Mouse (Mus musculus): ENCODE measurements around the gene Rab43. TPM values are rescaled to one million over a fixed set of nuclear protein-coding genes. Genes with fewer than 3 reads are reported as not detected.
"Not testable (repeated sequence)": the region's sequence is repeated elsewhere in the genome, so short reads cannot be mapped to it uniquely, and the experiment has no call there.

Gene Rab43
- total and polyA plus RNA-seq, 3 experiments, result 11.1 to 12.2 (median 11.6) TPM

- Histone ChIP-seq H3K27ac (no peak overlapping the region), H3K4me1 (ENCODE audit: control insufficient read depth, insufficient read depth, low read length) (no peaks in the 10 kb centered on the region), H3K9ac (ENCODE audit: low read depth, low read length) (no peak overlapping the region), H3K27me3 (ENCODE audit: control insufficient read depth, insufficient read depth, low read length) (no peaks in the 10 kb centered on the region), H3K4me3 (no peak overlapping the region), H3K79me2 (replicated peaks; ENCODE audit: control insufficient read depth, insufficient read depth, low read length) (no peaks in the 10 kb centered on the region), H3K36me3 (ENCODE audit: control insufficient read depth, insufficient read depth, low read length) (no peaks in the 10 kb centered on the region)
- intact Hi-C loops (cut with DNase I), result no loop called here
- 51% methylated on average over 3 of the region's 3 CpGs for WGBS
- TF ChIP-seq EP300 (IDR thresholded peaks at IDR 0.05; ENCODE audit: insufficient read depth, low read depth, low read length) (no peak), POLR2A (IDR thresholded peaks at IDR 0.05; ENCODE audit: insufficient read depth, low read depth, low read length) (no peak), CTCF (IDR thresholded peaks at IDR 0.05) (no peak)
- DNase-seq, result no peak
Observed at GRCm38 (mm10) chr6:87775588-87776245, 36.2 kb downstream of the Rab43 start.

GRCm38 (mm10) chr6:87774909-87775308, 37.1 kb downstream of the Rab43 start:
- Histone ChIP-seq H3K4me1 (ENCODE audit: control insufficient read depth, insufficient read depth, low read length) (no peaks in the 10 kb centered on the region), H3K79me2 (replicated peaks; ENCODE audit: control insufficient read depth, insufficient read depth, low read length) (no peaks in the 10 kb centered on the region), H3K27ac (no peak overlapping the region), H3K27me3 (ENCODE audit: control insufficient read depth, insufficient read depth, low read length) (no peaks in the 10 kb centered on the region), H3K36me3 (ENCODE audit: control insufficient read depth, insufficient read depth, low read length) (no peaks in the 10 kb centered on the region), H3K9ac (ENCODE audit: low read depth, low read length) (no peak overlapping the region), H3K4me3 (no peak overlapping the region)
- DNase-seq, result no peak
- TF ChIP-seq EP300 (IDR thresholded peaks at IDR 0.05; ENCODE audit: insufficient read depth, low read depth, low read length) (no peak), POLR2A (IDR thresholded peaks at IDR 0.05; ENCODE audit: insufficient read depth, low read depth, low read length) (no peak), CTCF (IDR thresholded peaks at IDR 0.05) (no peak)
- intact Hi-C loops (cut with DNase I), result no loop called here
- 71% methylated on average over 9 of the region's 9 CpGs for WGBS

DNA sequence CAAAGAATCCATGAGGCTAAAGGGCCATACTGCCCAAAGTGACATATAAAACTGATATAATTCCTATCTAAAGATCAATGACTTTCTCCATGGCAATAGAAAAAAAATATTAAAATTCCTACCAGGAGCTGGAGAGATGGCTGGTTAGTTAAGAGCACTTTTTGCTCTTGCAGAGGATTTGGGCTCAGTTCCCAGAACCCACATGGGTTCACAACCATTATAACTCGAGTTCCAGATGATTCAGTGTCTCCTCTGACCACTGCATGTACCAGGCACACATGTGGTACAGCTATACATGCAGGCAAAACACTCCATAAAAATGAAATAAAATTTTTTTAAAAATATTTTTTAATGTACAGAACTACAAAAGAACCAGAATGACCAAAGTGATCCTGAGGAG, 37.5 kb downstream of the Rab43 start:
- H3K27me3 ChIP-seq (ENCODE audit: control insufficient read depth, insufficient read depth, low read length), result no peaks in the 10 kb centered on the region
- H3K4me3 ChIP-seq, result no peak overlapping the region
- intact Hi-C loops (cut with DNase I), result no loop called here
- no peaks in the 10 kb centered on the region for H3K79me2 ChIP-seq (replicated peaks; ENCODE audit: control insufficient read depth, insufficient read depth, low read length)
- H3K4me1 ChIP-seq (ENCODE audit: control insufficient read depth, insufficient read depth, low read length), result no peaks in the 10 kb centered on the region
- no peak overlapping the region for H3K9ac ChIP-seq (ENCODE audit: low read depth, low read length)
- TF ChIP-seq CTCF (IDR thresholded peaks at IDR 0.05) (no peak), EP300 (IDR thresholded peaks at IDR 0.05; ENCODE audit: insufficient read depth, low read depth, low read length) (no peak), POLR2A (IDR thresholded peaks at IDR 0.05; ENCODE audit: insufficient read depth, low read depth, low read length) (no peak)
- H3K27ac ChIP-seq, result no peak overlapping the region
- no peaks in the 10 kb centered on the region for H3K36me3 ChIP-seq (ENCODE audit: control insufficient read depth, insufficient read depth, low read length)
- WGBS, result 20% methylated on average over 1 of the region's 1 CpGs
- DNase-seq, result no peak

- peak; percentile 38 for TF ChIP-seq CTCF (IDR thresholded peaks at IDR 0.05)
- TF ChIP-seq EP300 (IDR thresholded peaks at IDR 0.05; ENCODE audit: insufficient read depth, low read depth, low read length), result no peak
- TF ChIP-seq POLR2A (IDR thresholded peaks at IDR 0.05; ENCODE audit: insufficient read depth, low read depth, low read length), result no peak
- no peaks in the 10 kb centered on the region for H3K79me2 ChIP-seq (replicated peaks; ENCODE audit: control insufficient read depth, insufficient read depth, low read length)
- H3K9ac ChIP-seq (ENCODE audit: low read depth, low read length), result no peak overlapping the region
- H3K27me3 ChIP-seq (ENCODE audit: control insufficient read depth, insufficient read depth, low read length), result no peaks in the 10 kb centered on the region
- no peak for DNase-seq
- no peaks in the 10 kb centered on the region for H3K4me1 ChIP-seq (ENCODE audit: control insufficient read depth, insufficient read depth, low read length)
- intact Hi-C loops (cut with DNase I), result no loop called here
- H3K4me3 ChIP-seq, result no peak overlapping the region
- 32% methylated on average over 8 of the region's 8 CpGs for WGBS
- H3K36me3 ChIP-seq (ENCODE audit: control insufficient read depth, insufficient read depth, low read length), result no peaks in the 10 kb centered on the region
- no peak overlapping the region for H3K27ac ChIP-seq
Observed at GRCm38 (mm10) chr6:87770626-87771025, 41.3 kb downstream of the Rab43 start.

DNA sequence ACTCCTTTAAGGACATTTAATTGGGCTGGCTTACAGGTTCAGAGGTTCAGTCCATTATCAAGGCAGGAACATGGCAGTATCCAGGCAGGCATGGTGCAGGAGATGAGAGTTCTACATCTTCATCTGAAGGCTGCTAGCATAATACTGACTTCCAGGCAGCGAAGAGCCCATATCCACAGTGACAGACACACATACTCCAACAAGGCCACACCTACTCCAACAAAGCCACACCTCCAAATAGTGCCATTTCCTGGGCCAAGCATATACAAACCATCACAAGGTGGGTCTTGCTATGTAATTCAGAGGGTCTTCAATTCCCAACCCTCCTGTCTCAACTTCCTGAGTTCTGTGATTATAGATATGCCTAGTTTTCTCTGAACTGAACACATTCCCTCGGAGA, 47.7 kb downstream of the Rab43 start:
- intact Hi-C loops (cut with DNase I), result loop anchor here (1.0 to 10.0 kb wide), 4 partner anchors 48 to 341 kb away; partner anchors contain the start of genes Copg1 and Rab43
- DNase-seq; H3K4me3 ChIP-seq; H3K4me1 ChIP-seq (ENCODE audit: control insufficient read depth, insufficient read depth, low read length); H3K36me3 ChIP-seq (ENCODE audit: control insufficient read depth, insufficient read depth, low read length); H3K27me3 ChIP-seq (ENCODE audit: control insufficient read depth, insufficient read depth, low read length); H3K79me2 ChIP-seq (replicated peaks; ENCODE audit: control insufficient read depth, insufficient read depth, low read length); H3K9ac ChIP-seq (ENCODE audit: low read depth, low read length); H3K27ac ChIP-seq: not testable (repeated sequence)
- WGBS, result 89% methylated on average over 2 of the region's 2 CpGs

- TF ChIP-seq EP300 (IDR thresholded peaks at IDR 0.05; ENCODE audit: insufficient read depth, low read depth, low read length), result no peak
- no peak for TF ChIP-seq POLR2A (IDR thresholded peaks at IDR 0.05; ENCODE audit: insufficient read depth, low read depth, low read length)
- TF ChIP-seq CTCF (IDR thresholded peaks at IDR 0.05), result peak; percentile 94
- Histone ChIP-seq H3K4me3 (no peak overlapping the region), H3K27me3 (ENCODE audit: control insufficient read depth, insufficient read depth, low read length) (no peaks in the 10 kb centered on the region), H3K36me3 (ENCODE audit: control insufficient read depth, insufficient read depth, low read length) (no peaks in the 10 kb centered on the region), H3K4me1 (ENCODE audit: control insufficient read depth, insufficient read depth, low read length) (no peaks in the 10 kb centered on the region; the same call in 1 of the 2 replicates), H3K79me2 (replicated peaks; ENCODE audit: control insufficient read depth, insufficient read depth, low read length) (no peaks in the 10 kb centered on the region), H3K27ac (no peak overlapping the region), H3K9ac (ENCODE audit: low read depth, low read length) (no peak overlapping the region)
- 57% methylated on average over 4 of the region's 4 CpGs for WGBS
- no peak for DNase-seq
- intact Hi-C loops (cut with DNase I), result loop anchor here (1.0 to 10.0 kb wide), 4 partner anchors 49 to 341 kb away; partner anchors contain the start of genes Copg1 and Rab43
Observed at GRCm38 (mm10) chr6:87763376-87764280, 48.3 kb downstream of the Rab43 start.

Data from heart, adult 2 months (tissue).